Mouse (Mus musculus): ENCODE results near the gene Mrps18a.

Gene Mrps18a

DNA sequence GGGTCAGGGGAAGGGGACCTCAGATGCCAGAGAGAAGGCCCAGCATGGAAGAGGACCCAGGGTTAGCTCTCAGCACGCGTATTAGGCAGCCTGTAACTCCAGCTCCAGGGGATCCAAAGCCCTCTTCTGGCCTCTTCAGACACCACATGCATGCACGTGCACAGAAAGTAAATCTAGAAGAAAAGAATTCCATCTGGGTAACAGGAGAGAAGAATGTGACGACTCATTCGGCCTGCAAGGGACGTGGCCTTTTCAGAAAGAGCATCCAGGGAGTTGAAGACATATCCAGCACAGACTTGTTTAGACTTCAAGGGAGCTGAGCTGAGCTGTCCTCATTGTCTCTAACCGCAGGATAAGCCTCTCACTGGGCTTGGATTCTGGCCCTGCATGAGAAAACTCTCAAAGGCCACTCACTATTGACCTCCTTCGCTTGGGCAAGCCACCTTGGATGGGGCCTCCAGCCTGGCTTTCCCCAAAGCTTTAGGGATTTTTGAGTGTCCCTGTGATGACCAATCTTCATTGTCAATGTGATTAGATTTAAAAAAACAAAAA lies 8.1 kb upstream of the Mrps18a start:
- DNase-seq: no peak

DNA sequence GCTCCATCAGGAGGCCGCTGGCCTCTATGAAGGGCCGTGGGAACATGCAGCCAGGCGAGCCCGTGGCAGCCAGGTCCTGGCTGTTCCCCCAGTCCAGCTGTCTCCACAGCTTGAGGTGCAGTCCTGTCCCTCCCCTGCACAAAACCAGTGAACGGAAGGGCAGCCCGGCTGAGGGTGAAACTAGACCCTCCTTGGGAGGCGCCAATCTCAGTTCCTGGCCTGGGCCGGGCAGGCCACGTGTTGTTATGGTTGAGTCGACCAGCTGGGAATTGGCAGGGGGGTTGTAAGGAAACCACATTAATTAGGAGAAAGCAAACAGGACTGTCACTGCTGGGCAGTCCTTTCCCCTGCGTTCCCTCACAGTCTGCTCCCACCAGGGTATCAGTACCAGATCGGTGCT lies 6.3 kb upstream of the Mrps18a start:
- peak; percentile 73 to 84 for DNase-seq

DNA sequence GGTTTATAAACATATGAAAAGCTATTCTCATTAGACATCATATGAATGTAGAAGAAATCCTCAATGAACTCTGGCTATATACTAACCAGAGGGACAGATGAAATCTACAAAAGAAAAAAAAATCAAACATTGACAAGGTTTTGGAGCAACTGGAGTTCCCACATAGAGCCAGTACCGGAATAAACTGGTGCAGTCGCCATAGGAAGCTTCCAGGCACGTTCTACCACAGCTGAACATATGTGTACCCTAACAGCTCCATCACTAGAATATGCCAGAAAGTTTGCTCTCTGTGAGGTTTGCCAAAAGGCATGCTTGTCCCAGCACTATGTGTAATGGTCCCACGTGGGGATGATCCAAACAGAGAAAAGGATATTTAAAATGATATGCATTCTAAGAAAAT lies 2.5 kb upstream of the Mrps18a start:
- DNase-seq: no peak

- DNase-seq: no peak
Observed at GRCm38 (mm10) chr17:46115489-46115888, 4.7 kb downstream of the Mrps18a start.

- no peak for DNase-seq
Observed at GRCm38 (mm10) chr17:46116138-46116537, 5.4 kb downstream of the Mrps18a start.

DNA sequence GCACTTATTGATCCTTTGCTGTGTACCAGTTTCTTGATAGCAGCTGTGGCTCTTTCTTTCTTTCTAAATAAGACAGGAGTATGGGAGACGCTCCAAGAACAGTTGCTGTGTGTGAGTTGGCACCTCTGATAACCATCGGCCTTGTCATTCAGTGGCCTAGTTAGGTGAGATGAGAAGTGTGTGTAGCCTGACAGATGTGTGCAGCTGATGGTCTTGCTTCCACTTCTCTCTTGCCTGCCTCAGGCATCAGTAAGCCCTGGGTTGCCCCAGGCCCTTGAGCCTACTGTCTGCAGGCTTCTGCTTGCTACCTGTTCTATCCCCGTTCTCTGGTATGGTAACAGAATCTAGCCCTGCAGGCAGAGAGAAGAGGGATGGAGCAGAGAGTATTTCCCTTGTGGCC lies 6.1 kb downstream of the Mrps18a start:
- DNase-seq: no peak

DNA sequence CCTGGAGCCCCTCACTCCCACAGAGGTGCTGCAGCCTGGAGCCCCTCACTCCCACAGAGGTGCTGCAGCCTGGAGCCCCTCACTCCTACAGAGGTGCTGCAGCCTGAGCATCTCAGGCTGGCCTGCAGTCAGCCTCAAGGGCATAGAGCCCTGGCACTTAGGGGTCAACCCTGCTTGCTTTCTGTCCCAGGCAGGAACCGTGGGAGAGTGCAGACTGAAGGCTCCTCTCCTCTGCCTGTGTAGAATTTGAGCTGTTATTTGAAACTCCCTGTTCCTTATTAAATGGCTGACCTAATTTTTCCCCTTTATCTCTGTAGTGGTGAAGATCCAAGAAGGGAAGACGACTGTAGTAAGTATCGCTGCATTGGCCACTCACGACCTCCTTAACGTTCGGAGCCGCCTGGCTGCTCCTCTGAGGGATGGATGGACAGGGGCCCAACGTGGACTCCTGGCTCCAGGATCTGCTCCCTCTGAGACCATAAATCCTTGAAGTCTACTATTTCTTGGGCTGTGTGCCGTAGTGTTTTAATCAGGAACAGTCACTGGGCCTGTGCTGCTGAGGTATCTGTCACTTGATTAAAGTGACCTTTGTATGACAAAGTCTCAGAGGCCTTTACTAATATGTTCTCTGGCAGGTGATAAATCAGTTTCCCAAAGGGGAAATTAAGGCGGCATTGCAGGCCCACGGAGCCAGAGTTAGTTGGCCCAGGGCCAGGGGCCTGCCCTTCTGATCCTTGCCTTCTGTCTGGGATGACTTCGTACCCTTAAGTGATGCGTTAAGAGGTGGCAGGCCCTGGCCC lies 7.0 kb downstream of the Mrps18a start:
- DNase-seq: no peak

GRCm38 (mm10) chr17:46118423-46118850 lies 7.7 kb downstream of the Mrps18a start:
- DNase-seq: no peak

DNA sequence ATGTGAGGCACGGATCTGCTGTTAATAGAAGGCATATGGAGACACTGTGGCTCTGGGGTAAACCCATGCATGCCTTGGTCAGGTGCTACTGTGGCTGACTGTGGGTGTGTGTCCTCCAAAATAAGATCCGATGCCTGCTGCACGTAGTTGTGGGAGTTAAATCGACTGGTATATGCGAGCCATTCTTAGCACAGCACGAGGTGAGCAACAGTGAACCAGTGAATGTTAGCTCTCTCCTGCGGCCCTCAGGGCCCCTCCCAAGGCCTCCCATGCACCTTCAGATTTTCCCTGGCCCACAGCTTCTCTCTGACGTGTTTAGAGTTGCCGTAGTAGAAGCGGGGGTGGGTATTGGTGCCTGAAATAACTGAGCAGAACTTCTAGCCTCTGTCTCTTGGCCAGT lies 8.9 kb downstream of the Mrps18a start:
- no peak for DNase-seq

DNA sequence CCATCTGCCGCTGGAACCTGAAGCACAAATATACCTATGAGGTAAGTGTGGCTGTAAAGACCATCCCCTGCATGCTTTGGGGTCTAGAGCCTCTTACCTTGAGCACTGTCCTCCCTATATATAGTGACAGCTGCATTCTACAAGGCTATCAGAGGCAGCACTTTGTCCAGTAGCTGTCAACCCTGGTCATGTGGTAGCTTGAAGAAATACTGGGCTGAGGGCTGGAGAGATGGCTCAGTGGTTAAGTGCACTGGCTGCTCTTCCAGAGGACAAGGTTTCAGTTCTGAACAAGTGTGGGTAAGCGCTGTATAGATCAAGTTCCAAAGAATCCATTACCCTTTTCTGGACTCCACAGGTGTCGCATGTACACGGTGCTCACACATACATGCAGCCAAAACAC lies 12.0 kb downstream of the Mrps18a start:
- DNase-seq: no peak

GRCm38 (mm10) chr17:46123285-46123684 lies 12.5 kb downstream of the Mrps18a start:
- no peak for DNase-seq

DNA sequence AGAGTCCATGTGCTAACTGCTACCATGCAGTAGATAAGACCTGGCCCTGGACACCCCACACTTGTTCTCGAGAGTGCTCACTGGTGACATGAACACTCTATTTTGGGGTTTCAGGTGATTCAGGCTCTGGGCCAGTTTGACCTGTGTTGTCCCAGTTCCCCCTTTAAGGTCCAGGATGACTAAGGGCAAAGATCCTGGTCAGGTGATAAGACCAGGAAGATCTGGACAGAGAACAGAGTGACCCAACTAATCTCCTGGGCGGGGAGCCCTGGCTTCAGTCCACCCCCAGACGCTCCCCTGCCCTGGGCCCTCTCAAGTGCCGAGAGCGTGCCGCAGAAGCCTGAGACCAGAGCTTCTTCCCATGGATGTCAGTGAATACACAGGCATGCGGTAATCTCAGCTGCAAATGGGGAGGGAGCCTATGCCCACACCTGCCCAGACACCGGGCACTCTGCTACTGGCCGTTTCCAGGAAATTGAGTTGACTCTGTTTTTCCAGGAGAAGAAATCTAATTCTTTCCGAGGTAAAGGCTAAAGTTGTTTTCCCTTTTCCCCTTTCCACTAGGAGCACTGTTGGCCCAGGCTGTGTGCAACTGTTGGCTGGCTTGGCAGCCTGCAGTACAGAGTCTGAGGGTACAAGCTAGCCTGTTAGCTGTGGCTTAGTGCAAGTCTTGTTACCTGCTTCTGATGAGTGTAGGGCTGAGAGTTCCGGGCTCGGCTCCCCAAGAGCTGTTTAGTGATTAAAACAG lies 13.3 kb downstream of the Mrps18a start:
- DNase-seq: no peak

- DNase-seq: peak; percentile 38 to 60
Observed at GRCm38 (mm10) chr17:46126608-46127007, 15.8 kb downstream of the Mrps18a start.

- no peak for DNase-seq
Observed at GRCm38 (mm10) chr17:46127814-46128493, 17.2 kb downstream of the Mrps18a start.

GRCm38 (mm10) chr17:46129741-46130498 lies 19.1 kb downstream of the Mrps18a start:
- peak; percentile 58 to 73 for DNase-seq

DNA sequence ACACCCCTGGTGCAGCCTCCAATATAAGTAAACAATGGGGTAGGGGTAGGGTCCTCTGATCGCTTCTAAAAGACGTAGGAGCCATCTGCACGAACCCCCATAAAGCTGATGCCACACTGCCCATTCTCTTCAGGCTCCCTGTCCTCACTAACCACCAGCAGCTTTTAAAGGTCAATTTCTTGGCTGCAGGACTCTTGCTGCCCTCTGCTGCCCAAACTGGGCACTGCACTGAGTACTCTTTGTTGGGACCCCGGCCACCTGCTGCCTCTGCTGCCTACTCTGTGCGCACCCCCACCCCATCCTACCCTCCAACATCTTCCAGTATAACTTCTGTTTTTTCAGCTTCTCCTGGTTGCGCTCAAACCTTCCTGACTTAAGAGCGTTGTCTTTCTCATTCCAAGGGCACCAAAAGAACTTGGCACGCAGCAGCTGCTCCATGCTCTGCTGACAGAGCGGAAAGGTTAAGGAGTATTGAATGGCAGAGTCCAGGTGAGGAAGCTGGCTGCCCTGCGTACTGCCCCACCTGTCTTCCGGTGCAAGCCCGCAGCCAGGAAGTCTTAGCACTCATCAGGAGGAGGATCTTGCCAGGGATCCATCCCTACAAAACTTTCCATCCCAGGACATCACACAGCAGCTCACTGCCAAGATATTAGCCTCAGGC lies 21.4 kb downstream of the Mrps18a start:
- DNase-seq: peak; percentile 91

DNA sequence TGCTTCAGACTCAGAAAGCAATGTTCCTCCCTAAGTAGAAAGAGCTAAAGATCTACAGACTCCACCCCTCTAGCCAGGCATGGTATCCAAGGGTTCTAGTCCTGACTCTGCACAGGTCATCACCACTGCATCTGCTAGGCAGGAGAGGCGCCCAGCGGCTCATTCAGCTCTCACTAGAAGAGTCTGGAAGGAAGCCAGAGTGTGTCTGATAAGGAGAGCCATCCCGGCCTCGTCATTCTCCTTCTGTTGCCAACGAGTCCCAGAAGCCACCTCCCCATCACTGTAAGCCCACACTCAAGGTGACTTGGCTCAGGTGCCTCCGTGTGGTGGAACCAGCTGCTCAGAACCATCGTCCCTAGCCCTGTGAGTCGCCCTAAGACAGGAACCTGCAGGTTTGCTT lies 22.1 kb downstream of the Mrps18a start:
- DNase-seq: no peak

DNA sequence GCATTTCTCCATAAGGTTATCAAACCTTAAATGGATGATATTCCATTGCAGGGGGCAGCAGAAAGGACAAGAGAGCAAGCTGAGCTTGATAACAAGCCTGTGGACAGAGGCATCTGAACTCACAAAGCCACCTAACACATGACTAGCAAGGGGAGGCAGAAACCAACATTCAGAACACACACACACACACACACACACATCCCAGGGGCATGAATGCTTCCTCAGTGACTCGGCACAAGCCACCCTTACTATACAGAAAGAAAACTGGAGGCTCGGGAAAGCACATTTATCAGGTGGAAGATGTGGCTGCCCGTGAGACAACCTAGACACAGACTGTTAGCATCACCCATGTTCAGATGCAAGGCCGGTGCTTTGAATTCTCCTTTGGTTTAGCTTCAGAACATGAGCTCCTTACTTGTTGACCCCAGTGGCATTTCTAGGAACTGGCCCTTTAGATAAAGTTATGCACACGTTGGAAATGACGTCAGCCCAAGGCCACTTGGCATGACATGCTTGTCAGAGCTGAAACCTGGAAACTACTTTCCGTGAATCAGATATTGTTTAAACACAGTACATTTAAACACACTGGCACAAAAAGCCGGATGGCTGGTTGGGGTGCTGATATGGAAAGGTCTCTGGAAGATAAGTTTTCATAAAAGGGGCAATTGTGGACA lies 27.9 kb downstream of the Mrps18a start:
- no peak for DNase-seq

GRCm38 (mm10) chr17:46139872-46140271 lies 29.1 kb downstream of the Mrps18a start:
- DNase-seq: no peak

DNA sequence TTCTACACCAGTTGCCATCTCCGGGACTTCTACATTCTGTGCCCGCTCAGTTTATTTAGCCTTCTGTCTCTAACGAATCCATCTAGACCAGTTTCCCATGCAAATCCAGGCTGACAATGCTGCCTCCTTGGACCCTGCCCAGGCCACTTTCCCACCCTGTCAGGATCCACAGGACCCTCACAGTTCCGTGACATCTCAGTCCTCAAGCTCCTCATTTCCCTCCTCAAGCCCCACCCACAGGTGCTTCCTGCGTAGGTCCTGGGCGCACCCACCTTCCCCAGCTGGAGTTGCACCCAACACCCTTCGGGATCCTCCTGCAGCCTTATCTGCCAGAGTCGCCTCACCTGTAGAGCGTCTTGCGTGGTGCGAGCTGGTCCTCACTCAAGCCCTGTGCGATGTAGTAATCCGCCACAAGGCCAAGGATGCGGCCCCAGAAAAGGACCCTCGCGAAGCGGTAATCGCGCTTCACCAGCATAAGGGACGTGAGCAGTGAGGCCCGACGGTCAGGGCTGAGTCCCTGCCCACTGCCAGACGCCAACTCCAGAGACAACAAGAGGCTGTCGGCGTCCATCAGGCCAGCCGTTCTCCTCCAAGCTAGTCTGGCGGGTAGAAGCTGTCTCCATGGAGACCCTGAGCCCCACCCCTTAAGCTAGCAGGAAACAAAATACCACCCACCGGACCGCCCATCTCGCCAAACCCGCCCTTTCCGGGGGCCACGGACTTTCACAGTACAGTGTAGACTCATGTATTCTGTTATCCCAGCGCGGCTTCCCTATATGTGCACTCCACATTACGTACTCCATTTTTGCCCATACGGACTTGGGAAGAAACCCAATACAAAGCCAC lies 33.0 kb downstream of the Mrps18a start, which contains the start of gene Rsph9:
Gene Rsph9 (minus strand): TSS at position 639 of the 846 bp plus-strand sequence.
- DNase-seq: peak; percentile 89 to 92
